Mouse (Mus musculus): Measurements from ENCODE around the gene Tcf20.
"Not testable (repeated sequence)": the region's sequence is repeated elsewhere in the genome, so short reads cannot be mapped to it uniquely, and the experiment has no call there.

Tcf20 gene

GRCm38 (mm10) chr15:82795936-82796440 is 191.7 kb downstream of the Tcf20 start:
- DNase-seq = no peak

GRCm38 (mm10) chr15:82794277-82794676 is 193.4 kb downstream of the Tcf20 start, which contains the start of gene Cyp2d26:
Gene Cyp2d26 (minus strand): TSS chr15:82794294.
- DNase-seq = no peak

- no peak for DNase-seq
Measured at GRCm38 (mm10) chr15:82793868-82794267, 193.8 kb downstream of the Tcf20 start.

GRCm38 (mm10) chr15:82793454-82793853 is 194.2 kb downstream of the Tcf20 start:
- no peak for DNase-seq

- no peak for DNase-seq
Measured at GRCm38 (mm10) chr15:82792566-82792965, 195.1 kb downstream of the Tcf20 start.

GRCm38 (mm10) chr15:82784581-82784980 is 203.1 kb downstream of the Tcf20 start:
- DNase-seq = no peak

- DNase-seq = no peak
Measured at GRCm38 (mm10) chr15:82783800-82784199, 203.9 kb downstream of the Tcf20 start.

- DNase-seq = not testable (repeated sequence)
Measured at GRCm38 (mm10) chr15:82777856-82778255, 209.8 kb downstream of the Tcf20 start.

GRCm38 (mm10) chr15:82765943-82766342 is 221.7 kb downstream of the Tcf20 start:
- no peak for DNase-seq

GRCm38 (mm10) chr15:82764881-82765280 is 222.8 kb downstream of the Tcf20 start:
- DNase-seq = no peak

GRCm38 (mm10) chr15:82763631-82764420 is 223.8 kb downstream of the Tcf20 start, which contains the start of gene Cyp2d40:
Gene Cyp2d40 (minus strand): TSS chr15:82764183.
- no peak for DNase-seq
